Mouse (Mus musculus): Measurements from ENCODE around the gene Sapcd1. TPM values are rescaled to one million over a fixed set of nuclear protein-coding genes. Genes with fewer than 3 reads are reported as not detected.
A peak's percentile ranks its signal among the peaks of the same experiment; 100 is the strongest.
"Not testable (repeated sequence)": the region's sequence is repeated elsewhere in the genome, so short reads cannot be mapped to it uniquely, and the experiment has no call there.

Gene Sapcd1
- polyA plus RNA-seq, 1 experiment from 2014 or later = 11.4 TPM

- Histone ChIP-seq H3K27ac (no peak overlapping the region), H3K9me3 (no peaks in the 10 kb centered on the region), H3K27me3 (replicated peaks) (no peaks in the 10 kb centered on the region), H3K4me2 (replicated peaks) (no peak overlapping the region), H3K36me3 (no peaks in the 10 kb centered on the region), H3K4me1 (replicated peaks) (peaks cover 5% of the 10 kb centered on the region; the same call in 1 of the 2 replicates), H3K9ac (no peak overlapping the region), H3K4me3 (replicated peaks) (no peak overlapping the region)
- no peak for ATAC-seq
- WGBS = 52% methylated on average over 6 of the region's 6 CpGs
Measured at GRCm38 (mm10) chr17:35034896-35035295, 7.1 kb upstream of the Sapcd1 start.

- not testable (repeated sequence) for ATAC-seq; H3K9ac ChIP-seq; H3K4me3 ChIP-seq (replicated peaks); H3K36me3 ChIP-seq; H3K27ac ChIP-seq; H3K9me3 ChIP-seq; H3K4me2 ChIP-seq (replicated peaks); H3K27me3 ChIP-seq (replicated peaks)
- peaks cover 13% of the 10 kb centered on the region; the same call in 1 of the 2 replicates for H3K4me1 ChIP-seq (replicated peaks)
- 62% methylated on average over 1 of the region's 1 CpGs for WGBS
Measured at GRCm38 (mm10) chr17:35033703-35034102, 5.9 kb upstream of the Sapcd1 start.

GRCm38 (mm10) chr17:35032323-35032870 lies 4.6 kb upstream of the Sapcd1 start:
- ATAC-seq = no peak
- no peaks in the 10 kb centered on the region for H3K27me3 ChIP-seq (replicated peaks)
- WGBS = 67% methylated on average over 8 of the region's 8 CpGs
- peaks cover 20% of the 10 kb centered on the region for H3K4me1 ChIP-seq (replicated peaks)
- no peak overlapping the region for H3K4me3 ChIP-seq (replicated peaks)
- H3K9ac ChIP-seq = no peak overlapping the region
- no peaks in the 10 kb centered on the region for H3K36me3 ChIP-seq
- H3K4me2 ChIP-seq (replicated peaks) = no peak overlapping the region
- no peaks in the 10 kb centered on the region for H3K9me3 ChIP-seq
- no peak overlapping the region for H3K27ac ChIP-seq

GRCm38 (mm10) chr17:35031880-35032279 lies 4.1 kb upstream of the Sapcd1 start:
- WGBS = 84% methylated on average over 7 of the region's 7 CpGs
- H3K4me3 ChIP-seq (replicated peaks) = no peak overlapping the region
- H3K36me3 ChIP-seq = no peaks in the 10 kb centered on the region
- H3K4me1 ChIP-seq (replicated peaks) = peaks cover 20% of the 10 kb centered on the region
- no peak overlapping the region for H3K27ac ChIP-seq
- ATAC-seq = no peak
- no peaks in the 10 kb centered on the region for H3K27me3 ChIP-seq (replicated peaks)
- H3K4me2 ChIP-seq (replicated peaks) = no peak overlapping the region
- no peaks in the 10 kb centered on the region for H3K9me3 ChIP-seq
- H3K9ac ChIP-seq = no peak overlapping the region

- no peak overlapping the region for H3K9ac ChIP-seq
- WGBS = 92% methylated on average over 11 of the region's 11 CpGs
- H3K27ac ChIP-seq = no peak overlapping the region
- H3K36me3 ChIP-seq = no peaks in the 10 kb centered on the region
- no peaks in the 10 kb centered on the region for H3K9me3 ChIP-seq
- ATAC-seq = no peak
- H3K4me2 ChIP-seq (replicated peaks) = no peak overlapping the region
- peaks cover 24% of the 10 kb centered on the region for H3K4me1 ChIP-seq (replicated peaks)
- no peak overlapping the region for H3K4me3 ChIP-seq (replicated peaks)
- no peaks in the 10 kb centered on the region for H3K27me3 ChIP-seq (replicated peaks)
Measured at GRCm38 (mm10) chr17:35031272-35031671, 3.5 kb upstream of the Sapcd1 start.

- no peak for ATAC-seq
- 38% methylated on average over 19 of the region's 19 CpGs for WGBS
- Histone ChIP-seq H3K4me1 (replicated peaks) (peaks cover 35% of the 10 kb centered on the region), H3K9ac (0 out of 2 replicates have a peak overlapping the region, but pooled peaks have one; percentile 3), H3K4me2 (replicated peaks) (no peak overlapping the region; the same call in 1 of the 2 replicates), H3K27ac (no peak overlapping the region), H3K36me3 (no peaks in the 10 kb centered on the region), H3K9me3 (no peaks in the 10 kb centered on the region), H3K4me3 (replicated peaks) (no peak overlapping the region), H3K27me3 (replicated peaks) (no peaks in the 10 kb centered on the region)
Measured at GRCm38 (mm10) chr17:35029691-35030532, 2.1 kb upstream of the Sapcd1 start.

GRCm38 (mm10) chr17:35028315-35028714 lies 499 bp upstream of the Sapcd1 start:
- Histone ChIP-seq H3K4me2 (replicated peaks) (no peak overlapping the region), H3K4me1 (replicated peaks) (peaks cover 46% of the 10 kb centered on the region), H3K36me3 (no peaks in the 10 kb centered on the region), H3K9ac (no peak overlapping the region), H3K27me3 (replicated peaks) (no peaks in the 10 kb centered on the region), H3K27ac (0 out of 2 replicates have a peak overlapping the region, but pooled peaks have one; percentile 25), H3K9me3 (no peaks in the 10 kb centered on the region), H3K4me3 (replicated peaks) (no peak overlapping the region)
- no peak for ATAC-seq
- WGBS = 65% methylated on average over 2 of the region's 2 CpGs

GRCm38 (mm10) chr17:35026206-35026605 lies 1.6 kb downstream of the Sapcd1 start:
- Histone ChIP-seq H3K4me3 (replicated peaks) (no peak overlapping the region), H3K9me3 (no peaks in the 10 kb centered on the region), H3K27ac (0 out of 2 replicates have a peak overlapping the region, but pooled peaks have one; percentile 36), H3K27me3 (replicated peaks) (no peaks in the 10 kb centered on the region), H3K4me1 (replicated peaks) (peaks cover 51% of the 10 kb centered on the region), H3K4me2 (replicated peaks) (peak overlapping the region; percentile 11; the same call in 1 of the 2 replicates), H3K36me3 (no peaks in the 10 kb centered on the region), H3K9ac (peak overlapping the region; percentile 20)
- 78% methylated on average over 5 of the region's 5 CpGs for WGBS
- no peak for ATAC-seq

GRCm38 (mm10) chr17:35024691-35025488 lies 2.9 kb downstream of the Sapcd1 start:
- Histone ChIP-seq H3K4me3 (replicated peaks) (no peak overlapping the region), H3K4me2 (replicated peaks) (no peak overlapping the region), H3K27ac (no peak overlapping the region), H3K9ac (no peak overlapping the region), H3K4me1 (replicated peaks) (peaks cover 50% of the 10 kb centered on the region), H3K36me3 (no peaks in the 10 kb centered on the region), H3K9me3 (no peaks in the 10 kb centered on the region), H3K27me3 (replicated peaks) (no peaks in the 10 kb centered on the region)
- 68% methylated on average over 8 of the region's 10 CpGs for WGBS
- ATAC-seq = no peak

GRCm38 (mm10) chr17:35024261-35024660 lies 3.6 kb downstream of the Sapcd1 start:
- H3K9ac ChIP-seq = peak overlapping the region; percentile 26; the same call in 1 of the 2 replicates
- no peaks in the 10 kb centered on the region for H3K27me3 ChIP-seq (replicated peaks)
- no peak for ATAC-seq
- no peak overlapping the region for H3K4me3 ChIP-seq (replicated peaks)
- WGBS = 71% methylated on average over 13 of the region's 13 CpGs
- no peak overlapping the region for H3K4me2 ChIP-seq (replicated peaks)
- no peak overlapping the region for H3K27ac ChIP-seq
- H3K36me3 ChIP-seq = no peaks in the 10 kb centered on the region
- peaks cover 47% of the 10 kb centered on the region for H3K4me1 ChIP-seq (replicated peaks)
- H3K9me3 ChIP-seq = no peaks in the 10 kb centered on the region

- Histone ChIP-seq H3K4me1 (replicated peaks) (peaks cover 43% of the 10 kb centered on the region), H3K27ac (no peak overlapping the region), H3K36me3 (no peaks in the 10 kb centered on the region), H3K4me2 (replicated peaks) (no peak overlapping the region), H3K9me3 (no peaks in the 10 kb centered on the region), H3K9ac (0 out of 2 replicates have a peak overlapping the region, but pooled peaks have one; percentile 26), H3K27me3 (replicated peaks) (no peaks in the 10 kb centered on the region), H3K4me3 (replicated peaks) (no peak overlapping the region)
- WGBS = 47% methylated on average over 4 of the region's 4 CpGs
- peak; percentile 51 for ATAC-seq
Measured at GRCm38 (mm10) chr17:35023756-35024155, 4.1 kb downstream of the Sapcd1 start.

GRCm38 (mm10) chr17:35023221-35023620 lies 4.6 kb downstream of the Sapcd1 start:
- 86% methylated on average over 5 of the region's 5 CpGs for WGBS
- Histone ChIP-seq H3K9me3 (no peaks in the 10 kb centered on the region), H3K36me3 (no peaks in the 10 kb centered on the region), H3K9ac (no peak overlapping the region), H3K27me3 (replicated peaks) (no peaks in the 10 kb centered on the region), H3K27ac (no peak overlapping the region), H3K4me3 (replicated peaks) (no peak overlapping the region), H3K4me1 (replicated peaks) (peaks cover 39% of the 10 kb centered on the region), H3K4me2 (replicated peaks) (no peak overlapping the region)
- no peak for ATAC-seq
